Mouse (Mus musculus): ENCODE measurements around the gene Morc1. TPM values are rescaled to one million over a fixed set of nuclear protein-coding genes. Genes with fewer than 3 reads are reported as not detected.

Gene Morc1
- under 1 TPM in 1 of 2 experiments, not detected in 1; 0.33 TPM for total RNA-seq (2021)
- long read RNA-seq, experiment 1: 0 reads
- long read RNA-seq, experiment 2: 0 reads

- DNase-seq: no peak
- intact Hi-C loops (cut with DNase I; ENCODE audit: low total_unique reads): no loop called here
These were observed at the start of gene Morc1 for GRCm38 (mm10) chr16:48431027-48431426. Morc1 (plus strand) TSS chr16:48431237.

- no peak for DNase-seq
- intact Hi-C loops (cut with DNase I; ENCODE audit: low total_unique reads): no loop called here
These were observed 47.3 kb upstream of the Morc1 start for GRCm38 (mm10) chr16:48383582-48384257.

- DNase-seq: no peak
- intact Hi-C loops (cut with DNase I; ENCODE audit: low total_unique reads): no loop called here
These were observed 44.1 kb upstream of the Morc1 start for GRCm38 (mm10) chr16:48386982-48387381.

GRCm38 (mm10) chr16:48395278-48395677 lies 35.8 kb upstream of the Morc1 start:
- no peak for DNase-seq
- intact Hi-C loops (cut with DNase I; ENCODE audit: low total_unique reads): no loop called here

- no peak for DNase-seq
- intact Hi-C loops (cut with DNase I; ENCODE audit: low total_unique reads): no loop called here
These were observed 28.1 kb upstream of the Morc1 start for GRCm38 (mm10) chr16:48402963-48403362.

GRCm38 (mm10) chr16:48403423-48403822 lies 27.6 kb upstream of the Morc1 start:
- DNase-seq: no peak
- intact Hi-C loops (cut with DNase I; ENCODE audit: low total_unique reads): no loop called here

GRCm38 (mm10) chr16:48404009-48404408 lies 27.0 kb upstream of the Morc1 start:
- DNase-seq: no peak
- intact Hi-C loops (cut with DNase I; ENCODE audit: low total_unique reads): no loop called here

- DNase-seq: no peak
- intact Hi-C loops (cut with DNase I; ENCODE audit: low total_unique reads): no loop called here
These were observed 25.2 kb upstream of the Morc1 start for GRCm38 (mm10) chr16:48405674-48406403.

GRCm38 (mm10) chr16:48409580-48409979 lies 21.5 kb upstream of the Morc1 start:
- intact Hi-C loops (cut with DNase I; ENCODE audit: low total_unique reads): no loop called here
- no peak for DNase-seq

- intact Hi-C loops (cut with DNase I; ENCODE audit: low total_unique reads): no loop called here
These were observed 20.9 kb upstream of the Morc1 start for GRCm38 (mm10) chr16:48410125-48410524.

GRCm38 (mm10) chr16:48412246-48412645 lies 18.8 kb upstream of the Morc1 start, which contains the start of gene Gm5485:
Gm5485 (minus strand) TSS chr16:48412416.
- intact Hi-C loops (cut with DNase I; ENCODE audit: low total_unique reads): no loop called here
- no peak for DNase-seq

More at GRCm38 (mm10) chr16:48410125-48410524, 20.9 kb upstream of the Morc1 start:
- DNase-seq: no peak

- DNase-seq: no peak
- intact Hi-C loops (cut with DNase I; ENCODE audit: low total_unique reads): no loop called here
These were observed 12.5 kb upstream of the Morc1 start for GRCm38 (mm10) chr16:48418557-48418956.

GRCm38 (mm10) chr16:48419035-48419434 lies 12.0 kb upstream of the Morc1 start:
- DNase-seq: no peak
- intact Hi-C loops (cut with DNase I; ENCODE audit: low total_unique reads): no loop called here

- intact Hi-C loops (cut with DNase I; ENCODE audit: low total_unique reads): no loop called here
- DNase-seq: no peak
These were observed 8.5 kb upstream of the Morc1 start for GRCm38 (mm10) chr16:48422501-48422900.

GRCm38 (mm10) chr16:48424069-48424468 lies 7.0 kb upstream of the Morc1 start:
- intact Hi-C loops (cut with DNase I; ENCODE audit: low total_unique reads): no loop called here
- DNase-seq: no peak

- intact Hi-C loops (cut with DNase I; ENCODE audit: low total_unique reads): no loop called here
- no peak for DNase-seq
These were observed 1.6 kb upstream of the Morc1 start for GRCm38 (mm10) chr16:48429427-48429826.

GRCm38 (mm10) chr16:48435454-48435853 lies 4.4 kb downstream of the Morc1 start:
- no peak for DNase-seq
- intact Hi-C loops (cut with DNase I; ENCODE audit: low total_unique reads): no loop called here

GRCm38 (mm10) chr16:48437476-48437875 lies 6.4 kb downstream of the Morc1 start:
- DNase-seq: no peak

GRCm38 (mm10) chr16:48444589-48444988 lies 13.6 kb downstream of the Morc1 start:
- no peak for DNase-seq
- intact Hi-C loops (cut with DNase I; ENCODE audit: low total_unique reads): no loop called here

More at GRCm38 (mm10) chr16:48437476-48437875, 6.4 kb downstream of the Morc1 start:
- intact Hi-C loops (cut with DNase I; ENCODE audit: low total_unique reads): no loop called here

- no peak for DNase-seq
- intact Hi-C loops (cut with DNase I; ENCODE audit: low total_unique reads): no loop called here
These were observed 15.3 kb downstream of the Morc1 start for GRCm38 (mm10) chr16:48446161-48446925.

All from gastrocnemius, postnatal 14 days (tissue).